26 mouse cellular contexts compared by ENCODE assay signal in the genomic region with DNA sequence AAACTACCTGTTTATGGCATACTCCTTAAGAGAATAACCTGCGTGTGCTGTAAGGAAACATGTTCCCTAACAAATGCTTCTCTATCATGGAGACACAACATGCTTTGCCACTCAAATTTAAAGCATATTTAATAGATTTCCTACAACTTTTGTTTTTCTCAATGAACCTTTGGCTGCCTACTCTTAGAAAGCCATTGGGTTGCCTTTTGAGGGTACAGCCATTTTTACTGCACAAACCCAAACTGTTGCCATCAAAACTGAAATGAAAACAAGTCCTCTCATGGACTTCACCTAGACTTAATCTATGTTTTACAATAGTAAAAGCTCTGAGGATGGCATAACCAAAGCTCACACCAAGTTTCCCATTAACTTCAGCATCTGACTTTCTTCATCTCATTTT. TPM values are rescaled to one million over a fixed set of nuclear protein-coding genes. Genes with fewer than 3 reads are reported as not detected.
DNase-seq lines count a peak whose midpoint lies in the region; ATAC-seq lines count a peak whose summit lies in the region.
"Had no signal": no experiment of that assay in that cellular context is flagged by ENCODE, and none has a peak within 500 bp of the region (broad histone marks: within the 10 kb centered on the region; RNA-seq: fewer than 3 reads in every experiment).

No protein-coding gene starts in this region.

- no peak overlapping the region for H3K9ac ChIP-seq in liver, embryonic 13.5 days
- H3K9ac ChIP-seq in midbrain, embryonic 15.5 days, result no peak overlapping the region
- H3K9ac ChIP-seq: embryonic facial prominence, embryonic 13.5 days; embryonic facial prominence, embryonic 15.5 days; forebrain, embryonic 12.5 days had no signal

- WGBS in liver, embryonic 13.5 days (ENCODE audit: insufficient replicate concordance), result 94% methylated on average over 1 of the region's 1 CpGs
- WGBS in midbrain, embryonic 10.5 days, result 83% methylated on average over 1 of the region's 1 CpGs
- WGBS in midbrain, embryonic 15.5 days, result 93% methylated on average over 1 of the region's 1 CpGs

- peaks cover 37% of the 10 kb centered on the region for H3K4me1 ChIP-seq in liver, embryonic 13.5 days (replicated peaks)
- peaks cover 24% of the 10 kb centered on the region for H3K4me1 ChIP-seq in midbrain, embryonic 10.5 days
- peaks cover 25% of the 10 kb centered on the region for H3K4me1 ChIP-seq in midbrain, embryonic 15.5 days

- no peak for ATAC-seq in liver, embryonic 13.5 days (ENCODE audit: low read depth)
- no peak for ATAC-seq in midbrain, embryonic 15.5 days (replicated peaks)
- ATAC-seq: CD4-positive, CD25-positive, alpha-beta regulatory T cell, adult 4 months; forebrain, embryonic 14.5 days; forebrain, embryonic 16.5 days had no signal

- H3K4me3 ChIP-seq in liver, embryonic 13.5 days (replicated peaks), result no peak overlapping the region
- no peak overlapping the region for H3K4me3 ChIP-seq in midbrain, embryonic 10.5 days
- H3K4me3 ChIP-seq in midbrain, embryonic 15.5 days, result no peak overlapping the region
- H3K4me3 ChIP-seq: embryonic facial prominence, embryonic 13.5 days; embryonic facial prominence, embryonic 15.5 days; erythroblast, embryonic 14.5 days; forebrain, embryonic 10.5 days; forebrain, embryonic 12.5 days had no signal

- no peak overlapping the region for H3K4me2 ChIP-seq in liver, embryonic 13.5 days
- no peak overlapping the region for H3K4me2 ChIP-seq in midbrain, embryonic 15.5 days
- H3K4me2 ChIP-seq: embryonic facial prominence, embryonic 13.5 days; embryonic facial prominence, embryonic 15.5 days; forebrain, embryonic 12.5 days had no signal

- H3K36me3 ChIP-seq in liver, embryonic 13.5 days, result peaks cover 77% of the 10 kb centered on the region
- H3K36me3 ChIP-seq in midbrain, embryonic 10.5 days, result peaks cover 95% of the 10 kb centered on the region
- peaks cover 32% of the 10 kb centered on the region; the same call in 1 of the 2 replicates for H3K36me3 ChIP-seq in midbrain, embryonic 15.5 days (replicated peaks)

- no peaks in the 10 kb centered on the region for H3K9me3 ChIP-seq in liver, embryonic 13.5 days (replicated peaks)
- no peaks in the 10 kb centered on the region for H3K9me3 ChIP-seq in midbrain, embryonic 10.5 days (replicated peaks)
- H3K9me3 ChIP-seq in midbrain, embryonic 15.5 days, result no peaks in the 10 kb centered on the region
- H3K9me3 ChIP-seq: embryonic facial prominence, embryonic 13.5 days; embryonic facial prominence, embryonic 15.5 days; forebrain, embryonic 10.5 days; forebrain, embryonic 12.5 days; G1E had no signal

- peak; percentile 13 for DNase-seq in cerebellum, adult 9-10 months
- DNase-seq in cerebellum, postnatal 25 days, result no peak
- no peak for DNase-seq in liver, embryonic 13.5 days
- no peak for DNase-seq in liver
- peak; percentile 2 for DNase-seq in midbrain, embryonic 10.5 days (ENCODE audit: low spot score)
- DNase-seq: adrenal gland, adult 2 months; adrenal gland, postnatal 10 days; adrenal gland, postnatal 25 days; B cell, adult 2 months; cerebellum, adult 11 months; cerebellum, adult 18-20 months; cerebellum, adult 8-10 months; cerebellum, postnatal 10 days; cerebellum, postnatal 36 days; embryo, embryonic 11 days had no signal

- no peaks in the 10 kb centered on the region for H3K27me3 ChIP-seq in liver, embryonic 13.5 days
- no peaks in the 10 kb centered on the region for H3K27me3 ChIP-seq in midbrain, embryonic 10.5 days (ENCODE audit: low read depth, poor library complexity, severe bottlenecking)
- no peaks in the 10 kb centered on the region for H3K27me3 ChIP-seq in midbrain, embryonic 15.5 days (replicated peaks)
- H3K27me3 ChIP-seq: CH12.LX; embryonic facial prominence, embryonic 13.5 days; embryonic facial prominence, embryonic 15.5 days; forebrain, embryonic 12.5 days had no signal

- H3K27ac ChIP-seq in liver, embryonic 13.5 days, result peak overlapping the region; percentile 22; the same call in 1 of the 2 replicates
- H3K27ac ChIP-seq in midbrain, embryonic 10.5 days (replicated peaks), result no peak overlapping the region
- H3K27ac ChIP-seq in midbrain, embryonic 15.5 days, result no peak overlapping the region
- H3K27ac ChIP-seq: embryonic facial prominence, embryonic 13.5 days; embryonic facial prominence, embryonic 15.5 days; forebrain, embryonic 10.5 days; forebrain, embryonic 12.5 days had no signal

RNA-seq across cellular contexts. Expression of a gene that starts 5.6 kb away (rescaled TPM):
- 96.7 and 119 TPM in 2 replicates for polyA plus RNA-seq in liver, embryonic 13.5 days (2015; fragmentation: Nextera tagmentation; extraction: Ambion mirVana)
- polyA plus RNA-seq in midbrain, embryonic 10.5 days (2016; fragmentation: Nextera tagmentation; extraction: Ambion mirVana), result 96.1 and 103 TPM in 2 replicates
- 104 and 107 TPM in 2 replicates for polyA plus RNA-seq in midbrain, embryonic 15.5 days (2015; fragmentation: Nextera tagmentation; extraction: Ambion mirVana)

RNA-seq across cellular contexts. Expression of a gene that starts 13.0 kb away (rescaled TPM):
- 177 and 260 TPM in 2 replicates for polyA plus RNA-seq in liver, embryonic 13.5 days (2015; fragmentation: Nextera tagmentation; extraction: Ambion mirVana)
- polyA plus RNA-seq in midbrain, embryonic 10.5 days (2016; fragmentation: Nextera tagmentation; extraction: Ambion mirVana), result 440 and 471 TPM in 2 replicates
- polyA plus RNA-seq in midbrain, embryonic 15.5 days (2015; fragmentation: Nextera tagmentation; extraction: Ambion mirVana), result 255 and 278 TPM in 2 replicates

Comparison
In these comparisons a context has a peak if more than half of its experiments do, and no peak if none do; other contexts are left out.
1. DNase-seq: peak in cerebellum, adult 9-10 months (single experiment) and midbrain, embryonic 10.5 days (single experiment); none in cerebellum, postnatal 25 days (0 of 2), liver, embryonic 13.5 days (single experiment) and liver (single experiment).